Mouse (Mus musculus) lung, adult 18-20 months (tissue): Measurements from ENCODE around the gene Majin.

Experiments
- DNase-seq, 2 experiments: peaks; one replicate each; pipeline ENCODE4 v3.0.0; 2022; ENCODE audit warnings: mixed read lengths in 2 of 2

Majin gene

GRCm38 (mm10) chr19:6264945-6265344 is 80.8 kb downstream of the Majin start:
- DNase-seq, result no peak

GRCm38 (mm10) chr19:6265727-6266182 is 81.6 kb downstream of the Majin start:
- no peak for DNase-seq

GRCm38 (mm10) chr19:6267306-6268169 is 83.3 kb downstream of the Majin start:
- DNase-seq, result peak in 1 of 2 experiments; percentile 55

GRCm38 (mm10) chr19:6268170-6268528 is 84.0 kb downstream of the Majin start:
- peak; percentile 85 to 88 for DNase-seq

- DNase-seq, result peak; percentile 66 to 71
These were observed 84.5 kb downstream of the Majin start for GRCm38 (mm10) chr19:6268670-6269132.

- no peak for DNase-seq
These were observed 85.7 kb downstream of the Majin start for GRCm38 (mm10) chr19:6269798-6270475.

GRCm38 (mm10) chr19:6270661-6271060 is 86.5 kb downstream of the Majin start:
- DNase-seq, result no peak

- no peak for DNase-seq
These were observed 87.0 kb downstream of the Majin start for GRCm38 (mm10) chr19:6271206-6271605.

GRCm38 (mm10) chr19:6272053-6272452 is 87.9 kb downstream of the Majin start:
- no peak for DNase-seq

GRCm38 (mm10) chr19:6272738-6273137 is 88.5 kb downstream of the Majin start:
- DNase-seq, result no peak

- no peak for DNase-seq
These were observed 89.4 kb downstream of the Majin start for GRCm38 (mm10) chr19:6273592-6273991.
